Mouse (Mus musculus): ENCODE results near the gene Gm48552. TPM values are rescaled to one million over a fixed set of nuclear protein-coding genes. Genes with fewer than 3 reads are reported as not detected.

The Gm48552 gene
- total and polyA plus RNA-seq, 2 experiments from 2014 or later: 4.0 to 7.5 TPM

DNA sequence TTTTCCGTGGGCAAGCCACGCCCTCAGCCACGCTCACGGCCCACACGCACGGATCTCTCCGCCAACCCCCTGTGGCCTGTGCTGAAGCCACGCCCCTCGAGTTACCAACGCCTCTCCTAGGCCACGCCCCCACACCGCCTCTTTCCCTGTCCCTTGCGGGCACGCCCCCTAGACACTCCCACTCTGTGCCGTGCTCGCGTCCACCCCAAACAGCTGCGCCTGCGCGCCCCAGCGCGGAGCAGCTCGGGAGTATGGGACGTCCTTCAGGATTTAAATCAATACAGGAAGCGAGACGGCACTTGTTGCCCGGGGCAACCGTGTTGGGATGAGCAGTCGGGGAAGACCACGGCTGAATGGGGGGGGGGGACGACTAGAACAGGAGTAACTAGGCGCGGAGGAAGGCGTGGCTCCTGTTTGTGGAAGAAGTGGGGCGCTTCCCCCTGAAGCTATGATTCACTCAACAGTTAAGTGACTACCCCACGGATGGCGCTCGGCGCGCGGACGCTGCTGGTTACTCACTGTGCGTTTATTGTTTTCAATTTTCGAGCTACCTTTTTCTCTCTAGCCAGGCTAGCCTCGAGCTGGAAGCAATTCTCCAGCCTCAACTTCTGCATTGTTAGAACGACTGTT is 10.1 kb upstream of the Gm48552 start:
- Histone ChIP-seq H3K36me3 (ENCODE audit: insufficient read depth, low read length) (no peaks in the 10 kb centered on the region), H3K27ac (peak overlapping the region; percentile 85; the same call in 1 of the 2 replicates), H3K4me1 (ENCODE audit: insufficient read depth, low read length) (peaks cover 12% of the 10 kb centered on the region), H3K9ac (replicated peaks; ENCODE audit: low read length) (peak overlapping the region; percentile 89), H3K27me3 (ENCODE audit: insufficient read depth, low read length) (no peaks in the 10 kb centered on the region), H3K4me3 (ENCODE audit: low read length) (peak overlapping the region; percentile 84), H3K4me2 (ENCODE audit: low read depth, low read length) (peak overlapping the region; percentile 94), H3K9me3 (ENCODE audit: low read length) (no peaks in the 10 kb centered on the region)
- WGBS: under 1% methylated on average over 46 of the region's 46 CpGs
- ATAC-seq (peak; percentile 98), DNase-seq (ENCODE audit: low spot score) (peak; percentile 100)
- TF ChIP-seq CTCF (IDR thresholded peaks at IDR 0.05; ENCODE audit: low read depth): no peak; the same call in 1 of the 2 replicates

- Histone ChIP-seq H3K9ac (replicated peaks; ENCODE audit: low read length) (no peak overlapping the region; the same call in 1 of the 2 replicates), H3K27ac (0 out of 2 replicates have a peak overlapping the region, but pooled peaks have one; percentile 22), H3K4me2 (ENCODE audit: low read depth, low read length) (peak overlapping the region; percentile 94), H3K36me3 (ENCODE audit: insufficient read depth, low read length) (no peaks in the 10 kb centered on the region), H3K4me3 (ENCODE audit: low read length) (peak overlapping the region; percentile 84), H3K9me3 (ENCODE audit: low read length) (no peaks in the 10 kb centered on the region), H3K27me3 (ENCODE audit: insufficient read depth, low read length) (no peaks in the 10 kb centered on the region), H3K4me1 (ENCODE audit: insufficient read depth, low read length) (peaks cover 12% of the 10 kb centered on the region)
- WGBS: 60% methylated on average over 3 of the region's 3 CpGs
- DNase-seq (ENCODE audit: low spot score) (no peak), ATAC-seq (no peak)
- no peak for TF ChIP-seq CTCF (IDR thresholded peaks at IDR 0.05; ENCODE audit: low read depth)
Observed at GRCm38 (mm10) chr10:81379183-81379553, 9.6 kb upstream of the Gm48552 start.

DNA sequence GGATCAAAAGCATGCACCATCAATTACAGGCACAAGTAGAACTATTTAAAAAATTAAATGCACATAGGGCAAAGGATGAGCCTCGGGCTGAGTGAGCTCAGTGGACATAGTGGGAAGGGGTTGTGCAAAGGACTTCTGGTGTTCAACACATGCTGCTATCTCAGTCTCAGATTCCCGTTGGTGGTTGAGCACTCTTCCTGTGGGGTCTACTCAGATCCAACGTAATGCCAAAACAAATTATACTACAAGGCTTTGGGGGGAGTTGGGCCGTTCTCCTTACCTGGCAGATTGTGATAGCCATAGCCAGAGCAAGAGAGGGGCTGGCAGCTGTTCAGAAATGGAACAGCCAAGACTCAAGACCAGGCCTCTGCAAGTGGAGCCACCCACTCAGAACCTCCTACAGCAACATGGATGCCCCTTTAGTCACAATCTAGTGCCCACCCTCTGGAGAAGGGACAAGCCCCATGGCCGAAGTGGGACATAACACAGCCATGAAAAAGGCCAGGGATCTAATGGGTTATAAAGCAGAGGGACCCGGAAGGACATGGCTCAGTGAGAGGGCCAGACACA is 8.9 kb upstream of the Gm48552 start:
- no peak overlapping the region for H3K9ac ChIP-seq (replicated peaks; ENCODE audit: low read length)
- TF ChIP-seq CTCF (IDR thresholded peaks at IDR 0.05; ENCODE audit: low read depth): no peak
- no peaks in the 10 kb centered on the region for H3K27me3 ChIP-seq (ENCODE audit: insufficient read depth, low read length)
- peaks cover 12% of the 10 kb centered on the region for H3K4me1 ChIP-seq (ENCODE audit: insufficient read depth, low read length)
- 89% methylated on average over 6 of the region's 6 CpGs for WGBS
- no peaks in the 10 kb centered on the region for H3K36me3 ChIP-seq (ENCODE audit: insufficient read depth, low read length)
- H3K9me3 ChIP-seq (ENCODE audit: low read length): no peaks in the 10 kb centered on the region
- no peak overlapping the region for H3K27ac ChIP-seq
- ATAC-seq (no peak), DNase-seq (ENCODE audit: low spot score) (no peak)
- H3K4me3 ChIP-seq (ENCODE audit: low read length): no peak overlapping the region
- H3K4me2 ChIP-seq (ENCODE audit: low read depth, low read length): no peak overlapping the region

- Histone ChIP-seq H3K4me3 (ENCODE audit: low read length) (no peak overlapping the region), H3K9me3 (ENCODE audit: low read length) (no peaks in the 10 kb centered on the region), H3K36me3 (ENCODE audit: insufficient read depth, low read length) (peaks cover 14% of the 10 kb centered on the region), H3K27me3 (ENCODE audit: insufficient read depth, low read length) (no peaks in the 10 kb centered on the region), H3K4me1 (ENCODE audit: insufficient read depth, low read length) (peaks cover 15% of the 10 kb centered on the region), H3K27ac (no peak overlapping the region), H3K4me2 (ENCODE audit: low read depth, low read length) (no peak overlapping the region), H3K9ac (replicated peaks; ENCODE audit: low read length) (no peak overlapping the region)
- DNase-seq (ENCODE audit: low spot score): no peak
- WGBS: 86% methylated on average over 5 of the region's 5 CpGs
- no peak for TF ChIP-seq CTCF (IDR thresholded peaks at IDR 0.05; ENCODE audit: low read depth)
- ATAC-seq: no peak
Observed at GRCm38 (mm10) chr10:81382039-81382438, 6.8 kb upstream of the Gm48552 start.

DNA sequence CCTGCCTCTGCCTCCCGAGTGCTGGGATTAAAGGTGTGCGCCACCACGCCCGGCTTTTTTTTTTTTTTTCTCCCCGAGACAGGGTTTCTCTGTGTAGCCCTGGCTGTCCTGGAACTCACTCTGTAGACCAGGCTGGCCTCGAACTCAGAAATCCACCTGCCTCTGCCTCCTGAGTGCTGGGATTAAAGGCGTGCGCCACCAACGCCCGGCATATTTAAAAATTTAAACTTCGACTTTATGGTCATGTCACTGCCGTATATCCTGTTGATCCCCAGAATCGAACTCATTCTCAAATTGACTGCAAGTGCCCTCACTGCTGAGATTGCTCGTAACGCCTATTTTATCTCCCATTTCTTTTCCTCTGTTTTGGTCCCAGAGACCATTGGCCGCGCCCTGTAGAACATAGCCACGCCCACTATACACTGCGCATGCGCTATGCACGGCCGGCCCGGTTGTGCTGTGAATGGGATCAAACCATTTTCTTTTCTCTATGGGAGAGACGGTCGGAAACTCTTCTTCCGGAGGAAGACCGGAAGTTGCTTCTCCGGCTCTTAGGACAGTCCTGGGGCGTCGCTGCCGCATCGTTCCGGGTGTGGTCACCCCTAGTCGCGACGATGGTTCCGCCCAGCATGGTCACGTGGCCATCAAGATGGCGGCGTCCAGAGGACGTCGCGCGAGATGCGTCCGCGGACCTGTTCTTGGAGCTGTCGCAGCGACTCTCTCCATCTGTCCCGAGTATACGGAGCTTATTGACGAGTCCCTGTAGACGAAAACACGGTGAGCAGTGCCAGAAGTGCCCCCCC is 4.8 kb upstream of the Gm48552 start, which contains the start of the genes Dohh and Gm48551:
Gene Dohh (plus strand): TSS at position 627 of the 803 bp plus-strand sequence.
Gene Gm48551 (plus strand): TSS at position 665 of the 803 bp plus-strand sequence.
- Histone ChIP-seq H3K4me3 (ENCODE audit: low read length) (peak within 1 kb of the TSS; percentile 93), H3K27ac (peak within 1 kb of the TSS; percentile 94), H3K27me3 (ENCODE audit: insufficient read depth, low read length) (no peaks in the 10 kb centered on the region), H3K4me2 (ENCODE audit: low read depth, low read length) (peak within 1 kb of the TSS; percentile 97), H3K36me3 (ENCODE audit: insufficient read depth, low read length) (peaks cover 33% of the 10 kb centered on the region), H3K4me1 (ENCODE audit: insufficient read depth, low read length) (peaks cover 10% of the 10 kb centered on the region; the same call in 1 of the 2 replicates), H3K9me3 (ENCODE audit: low read length) (no peaks in the 10 kb centered on the region), H3K9ac (replicated peaks; ENCODE audit: low read length) (peak within 1 kb of the TSS; percentile 87)
- ATAC-seq (peak; percentile 96), DNase-seq (ENCODE audit: low spot score) (peak; percentile 100)
- 4% methylated on average over 50 of the region's 54 CpGs for WGBS
- no peak for TF ChIP-seq CTCF (IDR thresholded peaks at IDR 0.05; ENCODE audit: low read depth)

GRCm38 (mm10) chr10:81384605-81384982 is 4.2 kb upstream of the Gm48552 start:
- no peaks in the 10 kb centered on the region for H3K27me3 ChIP-seq (ENCODE audit: insufficient read depth, low read length)

More at GRCm38 (mm10) chr10:81384605-81384982, 4.2 kb upstream of the Gm48552 start:
- H3K9me3 ChIP-seq (ENCODE audit: low read length): no peaks in the 10 kb centered on the region
- H3K9ac ChIP-seq (replicated peaks; ENCODE audit: low read length): peak overlapping the region; percentile 87
- H3K4me1 ChIP-seq (ENCODE audit: insufficient read depth, low read length): peaks cover 10% of the 10 kb centered on the region; the same call in 1 of the 2 replicates
- WGBS: 1% methylated on average over 19 of the region's 19 CpGs
- peak; percentile 54 for ATAC-seq
- no peak for DNase-seq (ENCODE audit: low spot score)
- TF ChIP-seq CTCF (IDR thresholded peaks at IDR 0.05; ENCODE audit: low read depth): no peak
- peak overlapping the region; percentile 93 for H3K4me3 ChIP-seq (ENCODE audit: low read length)
- peak overlapping the region; percentile 97 for H3K4me2 ChIP-seq (ENCODE audit: low read depth, low read length)
- peaks cover 33% of the 10 kb centered on the region for H3K36me3 ChIP-seq (ENCODE audit: insufficient read depth, low read length)
- peak overlapping the region; percentile 94 for H3K27ac ChIP-seq

Data from hindbrain, postnatal 0 days (tissue).